Mouse (Mus musculus): ENCODE data around the gene Gm38655. TPM values are rescaled to one million over a fixed set of nuclear protein-coding genes. Genes with fewer than 3 reads are reported as not detected.

The Gm38655 gene
- polyA plus RNA-seq, 1 experiment = not detected

GRCm38 (mm10) chr17:25163387-25163786, 11.9 kb downstream of the Gm38655 start:
- H3K4me3 ChIP-seq (ENCODE audit: low read depth, low read length) = no peak overlapping the region
- no peak overlapping the region for H3K27ac ChIP-seq (ENCODE audit: insufficient read depth, low read length)
- H3K36me3 ChIP-seq (ENCODE audit: control insufficient read depth, insufficient read depth, low read length, poor library complexity, severe bottlenecking) = peaks cover 7% of the 10 kb centered on the region; the same call in 1 of the 2 replicates
- H3K27me3 ChIP-seq (ENCODE audit: control insufficient read depth, insufficient read depth, low read length, poor library complexity, severe bottlenecking) = no peaks in the 10 kb centered on the region
- no peaks in the 10 kb centered on the region for H3K4me1 ChIP-seq (ENCODE audit: control insufficient read depth, insufficient read depth, low read length)
- TF ChIP-seq EP300 (IDR thresholded peaks at IDR 0.05; ENCODE audit: insufficient read depth, low read depth, low read length) = no peak
- no peak for TF ChIP-seq POLR2A (IDR thresholded peaks at IDR 0.05; ENCODE audit: insufficient read depth, low read length)
- no peak for TF ChIP-seq CTCF (IDR thresholded peaks at IDR 0.05; ENCODE audit: low read depth, low read length)
- H3K9ac ChIP-seq (ENCODE audit: low read depth, poor library complexity, severe bottlenecking) = no peak overlapping the region
- H3K9me3 ChIP-seq (replicated peaks; ENCODE audit: control insufficient read depth, insufficient read depth, low read length, poor library complexity, severe bottlenecking) = no peaks in the 10 kb centered on the region

- Histone ChIP-seq H3K27me3 (ENCODE audit: control insufficient read depth, insufficient read depth, low read length, poor library complexity, severe bottlenecking) (no peaks in the 10 kb centered on the region), H3K9ac (ENCODE audit: low read depth, poor library complexity, severe bottlenecking) (no peak within 1 kb of the TSS), H3K4me3 (ENCODE audit: low read depth, low read length) (no peak within 1 kb of the TSS), H3K9me3 (replicated peaks; ENCODE audit: control insufficient read depth, insufficient read depth, low read length, poor library complexity, severe bottlenecking) (no peaks in the 10 kb centered on the region), H3K4me1 (ENCODE audit: control insufficient read depth, insufficient read depth, low read length) (no peaks in the 10 kb centered on the region), H3K36me3 (ENCODE audit: control insufficient read depth, insufficient read depth, low read length, poor library complexity, severe bottlenecking) (peaks cover 7% of the 10 kb centered on the region; the same call in 1 of the 2 replicates), H3K27ac (ENCODE audit: insufficient read depth, low read length) (no peak within 1 kb of the TSS)
- TF ChIP-seq CTCF (IDR thresholded peaks at IDR 0.05; ENCODE audit: low read depth, low read length) (no peak), EP300 (IDR thresholded peaks at IDR 0.05; ENCODE audit: insufficient read depth, low read depth, low read length) (no peak), POLR2A (IDR thresholded peaks at IDR 0.05; ENCODE audit: insufficient read depth, low read length) (no peak)
Measured at GRCm38 (mm10) chr17:25162161-25162560, 13.1 kb downstream of the Gm38655 start, which contains the start of gene Ccdc154. TSS of gene Ccdc154 (plus strand) at chr17:25162461.

DNA sequence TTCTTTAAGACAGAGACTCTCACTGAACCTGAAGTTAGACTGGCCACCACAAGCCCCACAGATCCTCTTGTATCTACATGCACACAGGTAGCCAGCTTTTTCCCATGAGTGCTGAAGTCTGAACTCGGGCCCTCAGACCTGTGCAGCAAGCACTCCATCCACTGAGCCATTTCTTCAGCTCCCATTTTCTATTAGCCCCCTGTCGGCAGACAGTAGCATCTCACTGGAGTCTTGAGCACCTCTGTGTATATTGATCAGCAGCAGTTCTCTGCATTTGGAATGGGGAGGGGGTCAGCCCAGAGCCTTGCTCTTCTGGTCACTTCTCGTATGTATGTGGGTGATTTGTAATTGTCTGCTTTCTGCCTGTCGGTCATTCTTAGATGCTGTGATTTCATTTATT, 35.3 kb downstream of the Gm38655 start:
- H3K27me3 ChIP-seq (ENCODE audit: control insufficient read depth, insufficient read depth, low read length, poor library complexity, severe bottlenecking) = no peaks in the 10 kb centered on the region
- TF ChIP-seq EP300 (IDR thresholded peaks at IDR 0.05; ENCODE audit: insufficient read depth, low read depth, low read length) (no peak), CTCF (IDR thresholded peaks at IDR 0.05; ENCODE audit: low read depth, low read length) (no peak), POLR2A (IDR thresholded peaks at IDR 0.05; ENCODE audit: insufficient read depth, low read length) (no peak)
- no peaks in the 10 kb centered on the region for H3K4me1 ChIP-seq (ENCODE audit: control insufficient read depth, insufficient read depth, low read length)
- no peak overlapping the region for H3K9ac ChIP-seq (ENCODE audit: low read depth, poor library complexity, severe bottlenecking)
- H3K4me3 ChIP-seq (ENCODE audit: low read depth, low read length) = no peak overlapping the region
- H3K27ac ChIP-seq (ENCODE audit: insufficient read depth, low read length) = no peak overlapping the region
- no peaks in the 10 kb centered on the region for H3K36me3 ChIP-seq (ENCODE audit: control insufficient read depth, insufficient read depth, low read length, poor library complexity, severe bottlenecking)
- no peaks in the 10 kb centered on the region for H3K9me3 ChIP-seq (replicated peaks; ENCODE audit: control insufficient read depth, insufficient read depth, low read length, poor library complexity, severe bottlenecking)

DNA sequence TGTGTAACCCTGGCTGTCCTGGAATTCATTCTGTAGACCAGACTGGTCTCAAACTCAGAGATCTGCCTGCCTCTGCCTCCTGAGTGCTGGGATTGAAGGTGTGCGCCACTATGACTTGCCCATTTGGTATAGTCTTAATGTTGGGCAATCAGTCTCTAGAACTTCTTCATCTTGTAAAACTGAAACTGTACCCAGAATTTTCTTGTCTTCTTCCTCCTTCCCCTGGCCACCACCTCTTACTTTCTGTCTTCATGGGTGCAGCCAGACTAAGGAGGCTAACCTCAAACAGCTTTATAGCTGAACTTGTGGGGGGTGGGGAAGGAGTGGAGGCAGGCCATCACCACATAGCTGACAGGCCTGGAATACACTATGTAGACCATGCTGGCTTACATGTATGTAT, 36.5 kb downstream of the Gm38655 start:
- H3K9ac ChIP-seq (ENCODE audit: low read depth, poor library complexity, severe bottlenecking) = no peak overlapping the region
- no peaks in the 10 kb centered on the region for H3K4me1 ChIP-seq (ENCODE audit: control insufficient read depth, insufficient read depth, low read length)
- TF ChIP-seq POLR2A (IDR thresholded peaks at IDR 0.05; ENCODE audit: insufficient read depth, low read length) = no peak
- TF ChIP-seq EP300 (IDR thresholded peaks at IDR 0.05; ENCODE audit: insufficient read depth, low read depth, low read length) = no peak
- TF ChIP-seq CTCF (IDR thresholded peaks at IDR 0.05; ENCODE audit: low read depth, low read length) = no peak
- H3K9me3 ChIP-seq (replicated peaks; ENCODE audit: control insufficient read depth, insufficient read depth, low read length, poor library complexity, severe bottlenecking) = no peaks in the 10 kb centered on the region
- no peaks in the 10 kb centered on the region for H3K27me3 ChIP-seq (ENCODE audit: control insufficient read depth, insufficient read depth, low read length, poor library complexity, severe bottlenecking)
- no peak overlapping the region for H3K27ac ChIP-seq (ENCODE audit: insufficient read depth, low read length)
- no peak overlapping the region for H3K4me3 ChIP-seq (ENCODE audit: low read depth, low read length)
- no peaks in the 10 kb centered on the region for H3K36me3 ChIP-seq (ENCODE audit: control insufficient read depth, insufficient read depth, low read length, poor library complexity, severe bottlenecking)

DNA sequence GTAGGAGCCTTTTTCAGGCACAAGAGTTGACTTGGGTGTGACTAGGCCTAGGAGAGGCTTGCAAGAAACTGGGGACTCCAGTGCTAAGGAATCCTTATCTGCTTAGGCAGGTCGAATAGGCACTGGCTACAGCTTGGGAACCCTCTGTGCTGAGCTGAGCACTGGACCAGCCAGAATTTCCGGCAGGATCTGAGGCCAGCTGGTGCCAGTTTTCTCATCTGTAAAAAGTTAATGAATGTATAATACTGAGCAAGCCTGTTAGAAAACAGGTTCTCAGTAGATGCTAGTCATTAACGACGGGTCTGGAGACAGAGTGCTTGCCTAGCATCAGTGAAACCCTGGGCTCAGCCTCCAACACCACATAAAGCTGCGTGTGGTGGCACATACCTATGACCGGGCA, 39.6 kb downstream of the Gm38655 start:
- Histone ChIP-seq H3K9me3 (replicated peaks; ENCODE audit: control insufficient read depth, insufficient read depth, low read length, poor library complexity, severe bottlenecking) (no peaks in the 10 kb centered on the region), H3K27ac (ENCODE audit: insufficient read depth, low read length) (no peak overlapping the region), H3K9ac (ENCODE audit: low read depth, poor library complexity, severe bottlenecking) (no peak overlapping the region), H3K36me3 (ENCODE audit: control insufficient read depth, insufficient read depth, low read length, poor library complexity, severe bottlenecking) (no peaks in the 10 kb centered on the region), H3K27me3 (ENCODE audit: control insufficient read depth, insufficient read depth, low read length, poor library complexity, severe bottlenecking) (no peaks in the 10 kb centered on the region), H3K4me1 (ENCODE audit: control insufficient read depth, insufficient read depth, low read length) (no peaks in the 10 kb centered on the region), H3K4me3 (ENCODE audit: low read depth, low read length) (no peak overlapping the region)
- TF ChIP-seq POLR2A (IDR thresholded peaks at IDR 0.05; ENCODE audit: insufficient read depth, low read length) (no peak), EP300 (IDR thresholded peaks at IDR 0.05; ENCODE audit: insufficient read depth, low read depth, low read length) (no peak), CTCF (IDR thresholded peaks at IDR 0.05; ENCODE audit: low read depth, low read length) (no peak)

- peak within 1 kb of the TSS; percentile 67 for H3K9ac ChIP-seq (ENCODE audit: low read depth, poor library complexity, severe bottlenecking)
- H3K4me3 ChIP-seq (ENCODE audit: low read depth, low read length) = peak within 1 kb of the TSS; percentile 83
- peak; percentile 48 for TF ChIP-seq POLR2A (IDR thresholded peaks at IDR 0.05; ENCODE audit: insufficient read depth, low read length)
- peak; percentile 37; the same call in 1 of the 2 replicates for TF ChIP-seq EP300 (IDR thresholded peaks at IDR 0.05; ENCODE audit: insufficient read depth, low read depth, low read length)
- TF ChIP-seq CTCF (IDR thresholded peaks at IDR 0.05; ENCODE audit: low read depth, low read length) = no peak
- H3K27ac ChIP-seq (ENCODE audit: insufficient read depth, low read length) = no peak within 1 kb of the TSS
- no peaks in the 10 kb centered on the region for H3K9me3 ChIP-seq (replicated peaks; ENCODE audit: control insufficient read depth, insufficient read depth, low read length, poor library complexity, severe bottlenecking)
- H3K27me3 ChIP-seq (ENCODE audit: control insufficient read depth, insufficient read depth, low read length, poor library complexity, severe bottlenecking) = no peaks in the 10 kb centered on the region
- no peaks in the 10 kb centered on the region for H3K36me3 ChIP-seq (ENCODE audit: control insufficient read depth, insufficient read depth, low read length, poor library complexity, severe bottlenecking)
- no peaks in the 10 kb centered on the region for H3K4me1 ChIP-seq (ENCODE audit: control insufficient read depth, insufficient read depth, low read length)
Measured at GRCm38 (mm10) chr17:25133275-25133698, 42.0 kb downstream of the Gm38655 start, which contains the start of gene Clcn7. TSS of gene Clcn7 (plus strand) at chr17:25133391.
